Mouse (Mus musculus): Measurements from ENCODE around the gene Cisd1. TPM values are rescaled to one million over a fixed set of nuclear protein-coding genes. Genes with fewer than 3 reads are reported as not detected.
"Not testable (repeated sequence)": the region's sequence is repeated elsewhere in the genome, so short reads cannot be mapped to it uniquely, and the experiment has no call there.

The Cisd1 gene
- polyA plus RNA-seq (2015; fragmentation: Nextera tagmentation; extraction: Ambion mirVana), result 71.0 and 73.0 TPM in 2 replicates

DNA sequence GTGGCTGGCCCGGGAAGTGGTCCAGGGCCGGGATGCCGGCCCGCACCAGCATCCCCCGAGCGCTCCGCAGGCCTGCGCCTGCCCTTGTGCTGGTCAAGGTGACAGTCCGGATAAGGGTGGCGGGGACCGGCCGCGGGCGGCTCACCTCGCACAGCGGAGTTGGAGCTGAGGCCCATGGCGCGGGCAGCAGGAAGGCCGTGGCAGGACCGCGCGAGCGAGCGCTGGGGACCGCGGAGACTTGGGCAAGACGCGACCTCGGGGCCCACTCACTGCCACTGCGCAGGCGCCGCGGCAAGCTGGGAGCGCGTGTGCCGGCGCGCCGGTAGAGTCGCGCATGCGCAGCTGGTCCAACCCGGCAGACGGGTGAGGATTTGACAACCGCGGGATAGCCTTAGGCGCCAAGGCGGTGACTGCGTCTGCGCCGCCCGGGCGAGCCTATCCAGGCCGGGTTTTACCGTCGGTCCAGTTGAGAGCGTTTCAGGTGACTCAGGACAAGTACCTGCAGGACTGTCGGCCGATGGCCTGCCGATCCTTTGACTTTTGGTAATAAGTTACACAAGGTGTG, at the start of gene Cisd1:
Gene Cisd1, minus strand, starts transcription at position 376 of the 565 bp plus-strand sequence.
- no peaks in the 10 kb centered on the region for H3K9me3 ChIP-seq
- peak within 1 kb of the TSS; percentile 75 for H3K4me2 ChIP-seq
- peak within 1 kb of the TSS; percentile 77 for H3K9ac ChIP-seq
- H3K4me3 ChIP-seq, result peak within 1 kb of the TSS; percentile 85
- ATAC-seq (ENCODE audit: insufficient number of reproducible peaks, low FRiP score, low TSS enrichment, low read depth), result peak; percentile 80
- under 1% methylated on average over 60 of the region's 60 CpGs for WGBS
- no peaks in the 10 kb centered on the region for H3K27me3 ChIP-seq
- H3K36me3 ChIP-seq, result no peaks in the 10 kb centered on the region
- H3K27ac ChIP-seq, result peak within 1 kb of the TSS; percentile 59
- peaks cover 22% of the 10 kb centered on the region for H3K4me1 ChIP-seq

GRCm38 (mm10) chr10:71389311-71389710, 44.6 kb upstream of the Cisd1 start:
- H3K27ac ChIP-seq, result no peak overlapping the region
- no peaks in the 10 kb centered on the region for H3K27me3 ChIP-seq
- H3K36me3 ChIP-seq, result no peaks in the 10 kb centered on the region
- H3K9ac ChIP-seq, result no peak overlapping the region
- H3K9me3 ChIP-seq, result no peaks in the 10 kb centered on the region
- H3K4me3 ChIP-seq, result no peak overlapping the region
- WGBS, result 96% methylated on average over 5 of the region's 5 CpGs
- H3K4me1 ChIP-seq, result no peaks in the 10 kb centered on the region
- no peak overlapping the region for H3K4me2 ChIP-seq
- no peak for ATAC-seq (ENCODE audit: insufficient number of reproducible peaks, low FRiP score, low TSS enrichment, low read depth)

- WGBS, result 68% methylated on average over 19 of the region's 19 CpGs
- no peak overlapping the region for H3K9ac ChIP-seq
- no peak for ATAC-seq (ENCODE audit: insufficient number of reproducible peaks, low FRiP score, low TSS enrichment, low read depth)
- no peaks in the 10 kb centered on the region for H3K9me3 ChIP-seq
- H3K4me3 ChIP-seq, result no peak overlapping the region
- H3K4me2 ChIP-seq, result no peak overlapping the region
- no peak overlapping the region for H3K27ac ChIP-seq
- H3K36me3 ChIP-seq, result peaks cover 14% of the 10 kb centered on the region; the same call in 1 of the 2 replicates
- no peaks in the 10 kb centered on the region for H3K27me3 ChIP-seq
- H3K4me1 ChIP-seq, result no peaks in the 10 kb centered on the region
Observed at GRCm38 (mm10) chr10:71384159-71385044, 39.6 kb upstream of the Cisd1 start.

DNA sequence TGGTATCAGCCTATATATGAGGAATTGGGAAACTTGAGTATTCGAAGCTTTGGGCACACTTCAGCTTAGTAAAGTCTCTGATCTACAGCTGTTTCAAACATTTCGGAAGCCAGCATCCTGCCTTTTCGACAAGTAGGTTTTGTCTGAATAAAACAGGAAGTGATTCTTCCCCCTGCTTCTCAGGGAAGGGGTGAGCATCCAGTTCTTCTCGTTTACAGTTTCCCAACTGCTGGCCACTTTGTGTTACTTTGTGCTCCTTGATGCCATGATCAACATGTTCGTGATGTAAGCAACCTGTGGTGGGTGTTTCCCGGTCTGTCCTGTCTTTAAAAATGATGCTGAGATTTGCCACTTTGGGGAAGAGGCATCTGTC, 38.8 kb upstream of the Cisd1 start:
- not testable (repeated sequence) for H3K4me3 ChIP-seq; ATAC-seq (ENCODE audit: insufficient number of reproducible peaks, low FRiP score, low TSS enrichment, low read depth); H3K9me3 ChIP-seq; H3K4me2 ChIP-seq; H3K9ac ChIP-seq; H3K27me3 ChIP-seq; H3K4me1 ChIP-seq; H3K27ac ChIP-seq
- WGBS, result 66% methylated on average over 6 of the region's 6 CpGs
- H3K36me3 ChIP-seq, result peaks cover 22% of the 10 kb centered on the region; the same call in 1 of the 2 replicates

- WGBS, result 50% methylated on average over 8 of the region's 8 CpGs
- H3K4me3 ChIP-seq, result no peak overlapping the region
- ATAC-seq (ENCODE audit: insufficient number of reproducible peaks, low FRiP score, low TSS enrichment, low read depth), result no peak
- H3K4me1 ChIP-seq, result no peaks in the 10 kb centered on the region
- H3K36me3 ChIP-seq, result peaks cover 23% of the 10 kb centered on the region; the same call in 1 of the 2 replicates
- no peak overlapping the region for H3K27ac ChIP-seq
- no peaks in the 10 kb centered on the region for H3K9me3 ChIP-seq
- H3K9ac ChIP-seq, result no peak overlapping the region
- H3K27me3 ChIP-seq, result no peaks in the 10 kb centered on the region
- H3K4me2 ChIP-seq, result no peak overlapping the region
Observed at GRCm38 (mm10) chr10:71382858-71383551, 38.3 kb upstream of the Cisd1 start.

DNA sequence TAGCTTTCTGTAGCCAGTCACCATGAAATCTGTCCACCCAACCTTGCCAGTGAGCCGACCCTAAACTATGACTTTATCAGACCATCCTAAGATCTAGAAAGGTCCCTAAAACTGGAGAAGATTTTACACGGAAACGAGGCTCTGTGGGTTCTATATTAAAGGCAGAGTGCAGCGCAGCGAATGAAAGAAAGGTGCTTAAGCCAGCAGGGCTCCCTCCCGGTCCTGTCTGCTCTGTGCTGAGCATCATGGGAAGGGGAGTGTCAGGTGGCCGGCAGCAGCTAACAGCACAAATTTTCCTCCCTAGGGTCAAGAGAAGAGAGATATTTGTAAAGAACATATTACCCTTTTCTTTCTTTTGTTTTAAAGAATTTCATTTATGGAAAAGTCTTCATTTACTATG, 37.4 kb upstream of the Cisd1 start:
- Histone ChIP-seq H3K27ac (no peak overlapping the region), H3K4me2 (no peak overlapping the region), H3K36me3 (peaks cover 23% of the 10 kb centered on the region; the same call in 1 of the 2 replicates), H3K4me3 (no peak overlapping the region), H3K4me1 (no peaks in the 10 kb centered on the region), H3K9ac (no peak overlapping the region), H3K9me3 (no peaks in the 10 kb centered on the region), H3K27me3 (no peaks in the 10 kb centered on the region)
- ATAC-seq (ENCODE audit: insufficient number of reproducible peaks, low FRiP score, low TSS enrichment, low read depth), result no peak
- WGBS, result 60% methylated on average over 7 of the region's 7 CpGs

GRCm38 (mm10) chr10:71381471-71382033, 36.8 kb upstream of the Cisd1 start:
- no peak overlapping the region for H3K9ac ChIP-seq
- peaks cover 23% of the 10 kb centered on the region; the same call in 1 of the 2 replicates for H3K36me3 ChIP-seq
- no peak overlapping the region for H3K4me3 ChIP-seq
- H3K27ac ChIP-seq, result no peak overlapping the region
- 81% methylated on average over 29 of the region's 29 CpGs for WGBS
- no peak overlapping the region for H3K4me2 ChIP-seq
- no peak for ATAC-seq (ENCODE audit: insufficient number of reproducible peaks, low FRiP score, low TSS enrichment, low read depth)
- H3K4me1 ChIP-seq, result no peaks in the 10 kb centered on the region
- H3K9me3 ChIP-seq, result no peaks in the 10 kb centered on the region
- no peaks in the 10 kb centered on the region for H3K27me3 ChIP-seq

DNA sequence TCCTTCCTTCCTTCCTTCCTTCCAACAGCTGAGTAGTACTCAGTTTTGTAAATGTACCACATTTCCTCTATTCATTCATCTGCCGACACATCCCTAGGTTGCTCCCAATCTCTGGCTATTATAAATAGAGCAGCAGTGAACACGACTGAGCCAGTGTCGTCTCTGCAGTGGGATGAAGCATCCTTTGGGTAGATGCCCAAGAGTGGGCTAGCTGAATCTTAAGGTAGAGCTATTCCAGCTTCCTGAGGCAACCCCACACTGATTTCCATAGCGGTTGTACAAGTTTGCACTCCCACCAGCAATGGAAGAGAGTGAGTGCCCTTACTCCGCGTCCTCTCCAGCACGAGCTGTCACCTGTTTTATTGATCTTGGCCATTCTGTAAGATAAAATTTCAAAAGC, 35.7 kb upstream of the Cisd1 start:
- H3K27ac ChIP-seq, result no peak overlapping the region
- no peaks in the 10 kb centered on the region for H3K4me1 ChIP-seq
- peaks cover 23% of the 10 kb centered on the region; the same call in 1 of the 2 replicates for H3K36me3 ChIP-seq
- no peaks in the 10 kb centered on the region for H3K27me3 ChIP-seq
- H3K9ac ChIP-seq, result no peak overlapping the region
- ATAC-seq (ENCODE audit: insufficient number of reproducible peaks, low FRiP score, low TSS enrichment, low read depth), result no peak
- WGBS, result 93% methylated on average over 7 of the region's 7 CpGs
- no peak overlapping the region for H3K4me2 ChIP-seq
- no peak overlapping the region for H3K4me3 ChIP-seq
- H3K9me3 ChIP-seq, result no peaks in the 10 kb centered on the region

DNA sequence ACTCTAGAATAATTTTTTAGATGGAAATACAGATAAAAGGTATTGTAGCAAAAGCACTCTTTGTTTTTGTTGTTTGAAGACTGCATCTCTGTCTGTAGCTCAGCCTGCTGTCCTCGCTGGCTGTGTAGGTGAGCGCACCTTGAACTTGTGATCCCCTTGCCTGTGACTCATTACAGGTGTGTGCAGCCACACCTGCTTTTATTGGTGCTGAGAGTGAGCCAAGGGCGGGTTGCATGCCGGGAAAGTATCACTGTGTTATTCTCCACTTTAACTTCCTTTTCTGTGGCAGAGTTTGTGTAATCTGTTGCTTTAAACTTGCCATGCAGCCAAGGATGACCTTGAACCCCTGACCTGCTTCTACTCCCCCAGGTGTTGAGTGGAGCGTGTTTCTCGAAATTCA, 31.3 kb upstream of the Cisd1 start:
- H3K4me1 ChIP-seq, result no peaks in the 10 kb centered on the region
- no peak overlapping the region for H3K27ac ChIP-seq
- H3K9me3 ChIP-seq, result no peaks in the 10 kb centered on the region
- WGBS, result 77% methylated on average over 6 of the region's 6 CpGs
- H3K27me3 ChIP-seq, result no peaks in the 10 kb centered on the region
- H3K4me3 ChIP-seq, result no peak overlapping the region
- no peak for ATAC-seq (ENCODE audit: insufficient number of reproducible peaks, low FRiP score, low TSS enrichment, low read depth)
- H3K4me2 ChIP-seq, result no peak overlapping the region
- H3K36me3 ChIP-seq, result peaks cover 21% of the 10 kb centered on the region; the same call in 1 of the 2 replicates
- H3K9ac ChIP-seq, result no peak overlapping the region

DNA sequence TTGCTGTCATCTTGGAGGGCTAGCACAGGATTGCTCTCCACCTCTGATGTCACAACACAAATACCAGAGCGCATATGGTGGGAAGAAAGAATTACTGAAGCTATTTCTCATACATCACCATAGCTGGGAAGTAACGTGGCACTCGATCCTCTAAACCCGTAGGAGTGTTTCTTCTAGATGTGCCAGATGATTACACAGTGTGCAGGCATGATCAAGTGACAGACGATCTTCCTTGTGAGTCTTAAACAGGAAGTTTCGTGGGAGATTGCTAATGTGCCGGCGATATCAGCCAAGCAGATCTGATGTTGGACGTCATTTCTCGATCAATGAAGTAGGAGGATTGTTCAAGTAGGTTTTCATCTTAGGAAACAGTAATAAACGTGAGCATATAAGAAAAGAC, 29.0 kb upstream of the Cisd1 start:
- Histone ChIP-seq H3K27me3 (no peaks in the 10 kb centered on the region), H3K9me3 (no peaks in the 10 kb centered on the region), H3K4me3 (no peak overlapping the region), H3K27ac (no peak overlapping the region), H3K9ac (no peak overlapping the region), H3K36me3 (peaks cover 11% of the 10 kb centered on the region; the same call in 1 of the 2 replicates), H3K4me1 (no peaks in the 10 kb centered on the region), H3K4me2 (no peak overlapping the region)
- 85% methylated on average over 11 of the region's 11 CpGs for WGBS
- ATAC-seq (ENCODE audit: insufficient number of reproducible peaks, low FRiP score, low TSS enrichment, low read depth), result no peak

GRCm38 (mm10) chr10:71371881-71372280, 27.1 kb upstream of the Cisd1 start:
- WGBS, result 74% methylated on average over 6 of the region's 6 CpGs
- no peak for ATAC-seq (ENCODE audit: insufficient number of reproducible peaks, low FRiP score, low TSS enrichment, low read depth)
- no peaks in the 10 kb centered on the region for H3K9me3 ChIP-seq
- H3K4me2 ChIP-seq, result no peak overlapping the region
- peaks cover 8% of the 10 kb centered on the region; the same call in 1 of the 2 replicates for H3K36me3 ChIP-seq
- H3K4me3 ChIP-seq, result no peak overlapping the region
- no peaks in the 10 kb centered on the region for H3K27me3 ChIP-seq
- H3K27ac ChIP-seq, result no peak overlapping the region
- no peak overlapping the region for H3K9ac ChIP-seq
- no peaks in the 10 kb centered on the region for H3K4me1 ChIP-seq
